Mouse (Mus musculus) layer of hippocampus, postnatal 36 days (tissue): ENCODE measurements around the gene Spata18. TPM values are rescaled to one million over a fixed set of nuclear protein-coding genes. Genes with fewer than 3 reads are reported as not detected.

Experiments
- DNase-seq, 2 experiments: peaks; one replicate each; pipeline ENCODE4 v3.0.0; 2022
- total RNA-seq, 2 experiments: library from RNA; stranded (reverse); gene quantifications; 2 replicates each; pipeline ENCODE4 v1.2.3; 2021

The Spata18 gene
- total RNA-seq, result 1 to 10 TPM in 1 of 2 experiments, under 1 TPM in 1; 0.45 to 1.2 TPM

DNA sequence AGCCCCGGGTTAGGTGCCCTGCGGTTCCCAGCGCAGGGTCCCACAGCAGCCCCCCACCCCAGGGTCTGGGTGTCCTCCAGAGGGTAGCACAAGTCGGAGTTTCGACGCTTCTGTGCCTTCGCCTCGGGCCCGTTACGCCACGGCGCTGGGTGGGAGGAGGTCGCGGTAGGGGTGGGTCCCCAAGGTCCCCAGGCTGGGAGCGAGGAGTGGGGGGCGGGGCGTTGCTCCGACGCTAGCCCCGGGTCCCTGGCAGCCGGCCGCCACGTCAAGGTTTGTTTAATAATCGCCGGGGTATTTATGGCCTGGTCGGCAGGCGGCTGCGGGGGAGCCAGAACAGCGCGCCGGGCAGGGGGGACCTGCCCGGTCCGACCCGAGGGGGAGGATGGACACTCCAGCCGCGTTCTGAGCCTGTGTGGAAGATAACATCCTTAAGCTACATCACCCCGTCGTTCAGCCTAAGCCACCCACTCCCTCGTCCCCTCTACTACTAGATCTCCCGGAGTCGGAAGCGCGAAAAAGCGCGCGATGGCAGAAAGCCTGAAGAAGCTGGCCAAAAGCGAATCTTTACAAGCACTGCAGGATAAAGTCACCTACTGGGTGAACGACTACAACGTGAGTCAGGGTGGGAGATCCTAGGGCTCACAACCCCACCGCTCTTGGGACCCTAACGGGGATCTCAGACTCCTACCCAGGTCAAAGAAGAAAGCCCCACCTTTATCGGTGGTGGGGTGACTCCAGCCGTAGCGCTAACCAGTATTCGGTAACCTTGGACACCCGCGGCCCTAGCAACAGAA lies at the start of gene Spata18:
Spata18 (plus strand) TSS at position 319 of the 794 bp plus-strand sequence.
- no peak for DNase-seq

DNA sequence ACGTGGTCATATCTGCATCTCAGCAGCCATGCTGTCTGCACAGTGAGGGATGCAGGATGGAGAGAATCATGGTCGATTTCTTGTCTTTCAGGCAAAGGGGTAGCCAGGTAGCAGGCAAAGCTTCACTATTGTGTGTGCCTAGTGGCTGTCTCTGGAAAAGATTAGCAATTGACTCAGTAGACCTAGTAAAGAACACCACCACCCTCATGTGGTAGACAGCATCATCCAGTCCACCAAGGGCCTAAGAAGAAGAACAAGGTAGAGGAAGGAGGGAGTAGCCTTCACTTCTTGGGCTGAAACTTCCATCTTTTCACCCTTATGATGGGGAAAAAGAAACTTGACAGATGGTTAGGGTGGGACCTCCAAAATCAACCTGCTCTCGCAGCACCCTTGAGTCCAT lies 48.3 kb upstream of the Spata18 start:
- DNase-seq, result no peak

DNA sequence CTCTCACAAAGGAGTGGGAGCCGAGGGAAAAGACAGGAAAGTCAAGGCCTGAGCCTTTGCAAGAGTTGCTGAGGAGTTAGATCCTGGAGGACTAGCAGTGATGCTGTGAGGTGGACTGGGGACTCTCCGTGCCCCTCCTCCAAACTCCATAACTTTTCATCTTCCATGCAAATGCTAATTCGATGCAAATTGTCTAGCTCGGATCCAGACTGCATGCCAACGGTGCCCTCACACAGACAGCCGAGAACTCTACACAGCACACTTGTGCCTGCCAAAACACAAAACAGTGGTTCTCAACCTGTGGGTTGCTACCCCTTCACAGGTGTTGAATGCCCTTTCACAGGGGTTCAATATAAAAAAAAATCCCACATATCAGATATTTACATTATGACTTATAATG lies 46.6 kb upstream of the Spata18 start:
- no peak for DNase-seq

DNA sequence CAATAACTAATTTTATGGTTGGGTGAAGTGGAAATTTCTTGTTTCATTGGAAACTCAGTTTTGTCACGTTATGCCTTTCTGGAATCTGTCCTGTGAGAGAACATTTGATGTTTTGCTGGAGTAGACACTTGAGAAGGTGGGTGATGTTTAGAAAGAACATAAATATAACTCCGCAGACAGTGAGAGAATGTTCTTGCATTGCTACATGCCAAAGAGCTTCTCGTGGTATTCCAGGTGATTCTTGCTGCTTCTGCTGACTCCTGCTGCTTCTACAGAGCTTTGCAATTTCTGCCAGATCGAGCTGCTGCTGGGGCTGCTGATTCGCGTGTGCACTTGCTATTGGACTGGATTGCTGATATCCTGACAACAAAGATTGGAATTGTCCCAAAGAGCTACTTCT lies 46.2 kb upstream of the Spata18 start:
- no peak for DNase-seq

DNA sequence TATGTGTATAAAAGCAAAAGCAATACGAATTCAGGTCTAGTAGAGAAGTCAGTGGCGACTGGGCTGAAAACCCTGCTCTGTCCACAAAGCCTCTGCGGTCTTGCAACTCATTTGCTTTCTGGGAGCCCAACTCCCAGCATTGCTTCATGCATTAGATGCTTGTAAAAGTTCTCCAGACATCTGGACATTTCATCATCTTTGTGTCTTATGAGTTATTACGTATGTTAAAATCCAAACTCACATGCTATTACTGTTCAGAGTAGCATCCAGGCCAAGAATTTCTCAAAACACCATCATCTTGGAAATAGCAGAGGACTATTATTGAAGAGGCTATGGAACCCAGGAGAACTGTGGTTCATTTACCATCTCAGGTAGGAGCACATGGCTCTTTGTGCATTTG lies 40.1 kb upstream of the Spata18 start:
- DNase-seq, result no peak

DNA sequence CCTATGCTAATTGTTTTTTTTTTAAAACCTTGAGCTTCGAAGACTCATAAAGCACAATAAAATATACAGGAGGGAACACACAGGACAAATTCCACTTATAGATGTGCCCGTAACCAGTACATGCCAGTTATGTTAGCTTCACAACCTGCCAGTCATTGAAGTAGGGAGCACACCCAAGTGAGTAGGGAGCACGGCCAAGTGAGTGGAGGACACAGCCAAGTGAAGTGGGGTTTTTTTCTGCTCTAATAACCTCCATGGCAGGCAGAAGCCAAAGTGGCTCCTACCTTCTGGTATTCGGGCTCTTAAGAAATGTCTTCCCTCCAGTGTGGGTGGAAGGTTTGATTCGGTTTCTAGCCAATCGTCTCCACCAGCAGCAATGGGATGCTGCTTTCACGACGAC lies 37.9 kb upstream of the Spata18 start:
- no peak for DNase-seq

DNA sequence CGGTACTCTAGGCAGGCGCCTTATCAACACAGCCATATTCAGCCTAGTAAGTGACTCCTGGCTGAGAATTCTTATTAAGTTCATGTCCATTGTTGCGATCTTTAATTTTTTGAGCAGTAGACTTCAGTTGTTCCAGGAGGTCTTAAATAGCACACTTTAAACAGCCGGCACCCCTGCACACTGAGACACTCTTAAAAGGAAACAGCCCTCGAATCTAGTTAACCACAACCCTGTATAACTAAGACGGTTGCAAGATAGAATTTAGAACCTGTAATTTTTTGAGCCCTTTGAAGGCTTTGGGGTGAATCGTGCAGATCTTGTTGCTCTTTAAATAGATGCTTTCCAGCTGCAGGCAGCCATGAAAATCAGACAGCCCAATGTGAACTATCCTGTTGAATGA lies 36.0 kb upstream of the Spata18 start:
- no peak for DNase-seq

DNA sequence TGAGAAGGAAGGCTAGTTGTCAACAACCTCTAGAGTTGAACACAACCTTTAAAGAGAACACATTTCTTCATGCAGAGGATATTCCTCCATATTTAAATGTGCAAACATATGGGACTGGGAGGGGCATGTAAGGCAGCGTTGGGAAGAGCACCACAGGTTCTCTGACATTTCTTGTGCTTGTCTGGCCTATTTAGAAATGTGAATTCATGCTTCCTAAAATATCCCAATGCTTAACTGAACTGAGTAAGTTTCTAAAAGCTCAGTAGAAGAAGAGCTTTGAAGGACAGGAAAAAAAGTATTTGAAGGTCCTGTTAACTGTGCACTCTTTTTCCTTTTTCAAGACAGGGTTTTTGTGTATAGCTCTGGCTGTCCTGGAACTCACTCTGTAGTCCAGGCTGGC lies 32.2 kb upstream of the Spata18 start:
- no peak for DNase-seq

DNA sequence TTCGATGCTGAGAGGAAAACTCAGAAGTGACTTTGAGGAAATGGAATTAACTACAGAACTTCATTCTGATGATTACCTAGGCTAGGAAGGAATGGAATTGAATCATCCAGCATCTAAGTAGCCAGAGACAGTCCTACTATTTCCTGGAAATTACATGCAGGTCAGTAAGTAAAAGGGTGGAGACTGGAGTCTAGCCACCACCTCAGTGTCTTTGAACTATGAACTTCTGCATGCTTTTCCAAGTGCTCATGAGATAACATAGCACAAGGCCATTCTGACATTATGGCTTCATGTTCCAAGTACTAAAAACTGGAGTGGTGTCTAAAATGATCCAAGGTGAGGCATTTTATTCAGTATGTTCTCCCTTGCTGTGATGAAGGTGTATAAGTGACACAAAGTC lies 25.7 kb upstream of the Spata18 start:
- no peak for DNase-seq

DNA sequence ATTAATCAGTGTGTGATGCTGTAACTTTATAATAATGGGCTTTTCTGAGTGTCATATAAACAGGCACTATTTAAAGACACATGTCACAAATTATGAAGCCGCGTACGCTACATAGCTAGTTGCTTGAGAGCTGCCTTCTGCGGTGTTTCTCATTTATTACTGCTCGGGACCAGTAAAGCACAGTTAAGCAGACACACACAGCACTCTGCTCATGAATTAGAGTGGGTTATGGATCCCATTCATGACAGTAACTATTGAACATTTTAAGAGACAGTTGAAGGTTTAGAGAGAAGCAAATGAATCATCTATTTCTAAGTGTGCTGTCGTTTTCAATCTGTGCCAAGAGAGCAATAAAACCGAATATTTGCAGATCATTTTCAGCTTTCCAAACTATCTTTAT lies 24.3 kb upstream of the Spata18 start:
- no peak for DNase-seq

DNA sequence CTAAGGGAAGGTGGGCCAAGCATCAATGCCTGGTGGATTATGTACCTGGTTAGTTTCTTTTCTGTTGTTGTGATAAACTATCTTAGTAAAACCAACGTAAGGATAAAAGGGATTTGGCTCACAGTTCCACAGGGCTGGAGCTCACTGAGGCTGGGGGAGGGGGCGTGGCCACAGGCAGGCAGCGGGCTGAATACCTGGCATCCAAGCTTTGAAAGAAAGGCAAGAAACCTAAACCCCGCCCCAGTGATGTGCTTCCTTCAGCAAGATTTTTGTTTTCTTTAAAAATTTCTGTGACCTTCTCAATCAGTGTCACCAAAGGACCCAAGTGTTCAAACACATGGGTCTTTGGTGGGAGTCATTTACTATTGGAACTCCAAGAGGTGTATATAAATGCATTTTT lies 23.6 kb upstream of the Spata18 start:
- DNase-seq, result no peak

DNA sequence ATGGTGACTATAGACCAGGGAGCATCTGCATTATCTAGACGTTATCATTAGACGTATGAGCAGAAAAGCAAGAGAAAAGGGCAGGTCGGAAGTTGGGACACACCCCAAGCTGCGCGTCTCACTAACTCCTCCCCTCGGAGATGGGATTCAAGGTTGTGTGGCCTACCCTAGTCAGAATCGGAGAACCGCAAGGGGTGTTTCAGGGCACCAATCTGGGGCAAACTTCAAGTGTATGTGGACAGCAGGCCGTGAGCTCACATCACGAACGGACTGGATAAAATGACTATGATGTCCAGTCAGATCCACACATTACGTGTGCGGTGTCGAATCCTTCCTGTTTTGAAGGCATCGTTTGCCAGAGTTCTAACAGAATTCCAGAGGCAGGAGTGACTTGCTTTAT lies 23.2 kb upstream of the Spata18 start:
- DNase-seq, result no peak

DNA sequence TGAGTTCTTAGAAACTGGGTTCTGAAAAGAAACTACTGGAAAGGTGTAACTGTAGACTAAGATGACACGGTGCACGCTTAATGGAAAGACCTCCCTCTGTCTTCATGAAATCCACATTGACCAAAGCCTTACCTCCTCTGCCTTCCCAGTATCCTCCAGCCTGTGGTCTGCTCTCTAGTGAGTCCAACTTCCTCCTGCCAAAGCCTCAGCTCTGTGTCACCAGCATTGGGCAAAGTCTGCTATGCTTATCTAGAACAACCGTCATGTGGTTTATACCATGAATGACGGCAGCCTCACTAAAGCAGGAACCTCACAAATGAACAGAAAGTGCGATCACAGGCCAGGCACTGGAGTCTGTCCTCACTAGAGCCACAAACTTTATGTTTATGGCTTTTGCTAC lies 21.0 kb upstream of the Spata18 start:
- no peak for DNase-seq

DNA sequence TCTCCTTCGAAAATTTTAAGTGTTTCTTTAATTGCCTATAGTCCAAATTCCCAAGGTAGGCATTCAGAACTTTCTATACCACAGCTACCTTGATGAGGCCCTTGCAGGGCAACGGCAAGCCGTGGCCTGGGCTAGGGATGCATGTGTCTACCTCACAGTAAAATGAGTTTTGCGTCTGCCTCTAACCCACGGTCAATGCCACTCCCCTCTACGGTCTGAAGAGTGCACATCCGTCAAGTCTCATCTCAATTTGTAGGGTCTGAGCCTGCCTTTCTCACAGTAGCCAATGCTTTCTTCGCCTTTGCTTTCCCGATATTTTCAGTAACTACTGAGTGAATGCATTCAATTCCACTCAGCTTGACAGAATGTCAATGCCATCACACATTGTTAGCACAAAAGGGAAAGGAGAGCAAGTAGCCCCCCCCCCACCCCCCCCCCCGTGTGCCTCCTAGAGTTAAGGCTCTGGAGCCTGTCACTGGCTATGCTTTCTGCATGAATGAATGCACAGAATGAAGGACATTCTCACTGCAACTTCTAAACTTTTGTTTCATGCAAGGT lies 20.1 kb upstream of the Spata18 start:
- DNase-seq, result no peak

DNA sequence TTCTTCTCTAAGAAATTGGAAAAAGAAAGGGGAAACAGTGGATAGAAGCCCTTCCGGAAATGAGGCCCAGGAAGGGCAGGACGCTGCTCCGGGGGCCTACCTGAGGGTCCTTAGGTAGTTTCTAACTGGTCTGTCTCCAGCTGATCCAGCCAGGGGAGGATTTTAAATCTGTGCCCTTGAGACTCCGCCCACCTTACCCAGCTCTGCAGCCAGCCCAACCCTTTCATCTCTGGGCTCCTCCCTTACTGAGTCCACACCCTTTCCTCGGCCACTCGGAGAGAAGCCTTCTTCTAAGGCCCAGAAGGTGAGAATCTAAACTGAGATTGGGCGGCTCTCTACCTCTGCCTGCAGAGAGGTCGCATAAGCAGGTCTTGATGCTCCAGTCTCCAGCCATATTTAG lies 18.9 kb upstream of the Spata18 start, which contains the start of gene Lrrc66:
Lrrc66 (minus strand) TSS at position 236 of the 400 bp plus-strand sequence.
- DNase-seq, result no peak

DNA sequence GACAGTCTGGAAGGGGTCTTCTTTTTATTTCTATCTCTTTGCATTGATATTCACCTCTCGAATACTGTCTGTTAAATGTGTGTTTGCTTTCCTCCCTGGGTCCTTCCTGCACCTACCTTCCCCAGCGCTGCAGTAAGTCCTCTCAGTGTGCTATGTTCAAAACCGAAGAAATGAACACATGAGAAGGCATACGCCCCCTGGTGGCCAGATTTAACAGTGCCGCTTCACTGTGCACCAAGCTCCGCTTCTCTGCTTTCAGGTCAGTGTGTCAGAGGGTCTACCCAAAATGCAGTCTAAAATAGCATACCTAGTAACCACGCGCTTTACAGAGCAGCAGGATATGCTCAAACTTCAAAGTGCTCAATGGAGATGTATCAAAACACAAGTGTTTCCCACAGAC lies 18.0 kb upstream of the Spata18 start:
- DNase-seq, result peak; percentile 68 to 71

DNA sequence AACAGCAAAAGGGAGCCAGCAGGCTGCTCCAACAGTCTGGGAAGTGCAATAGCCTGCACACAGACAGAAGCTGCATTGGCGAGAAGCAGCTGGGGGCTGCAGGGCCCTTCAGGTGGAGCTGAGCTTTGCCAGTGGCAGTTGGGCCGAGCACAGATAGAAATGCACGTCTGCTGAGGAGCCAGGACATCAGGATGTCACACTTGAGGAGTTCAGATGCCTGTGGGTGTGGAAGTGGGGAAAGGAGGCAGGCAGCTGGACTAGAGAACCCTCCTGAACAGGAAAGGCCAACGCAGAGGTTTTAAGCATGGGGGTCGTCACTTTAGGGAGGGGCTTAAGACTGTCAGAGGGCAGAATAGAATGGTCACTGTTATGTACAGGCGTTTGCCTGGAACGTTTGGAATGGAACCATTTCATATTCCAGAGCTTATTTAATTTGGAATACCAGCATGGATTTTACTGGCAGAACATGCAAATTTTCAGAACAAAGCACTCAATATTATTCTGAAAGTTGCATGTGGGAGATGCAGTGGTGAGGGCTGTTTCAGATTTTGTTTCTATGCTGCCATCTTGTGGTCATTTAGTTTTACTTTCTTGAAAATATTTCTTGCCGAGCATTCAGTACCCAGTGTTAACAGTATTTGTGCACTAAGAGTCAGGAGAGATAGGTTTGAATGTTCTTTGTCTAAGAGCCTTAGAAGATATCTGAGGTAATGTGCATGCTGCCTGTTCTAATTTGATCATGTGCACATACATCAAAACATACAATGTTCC lies 13.7 kb upstream of the Spata18 start:
- DNase-seq, result no peak

DNA sequence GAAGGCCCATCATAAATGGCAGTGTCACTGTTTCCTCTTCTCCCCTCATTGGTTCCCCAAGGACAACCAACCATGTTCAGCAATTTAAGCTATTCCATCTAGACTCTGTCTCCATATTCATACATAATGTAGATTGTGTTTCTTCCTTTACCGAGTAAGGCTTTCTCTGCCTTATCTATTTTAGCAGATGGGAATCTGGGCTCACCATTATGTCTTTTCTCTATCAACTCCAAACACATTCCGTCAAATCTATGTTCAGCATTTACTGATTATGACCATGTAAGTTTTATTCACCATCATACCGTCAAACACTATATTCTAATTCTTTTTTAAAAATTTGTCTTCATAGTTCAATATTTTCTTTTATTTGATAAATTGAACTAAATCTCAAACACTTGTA lies 10.1 kb upstream of the Spata18 start:
- no peak for DNase-seq

DNA sequence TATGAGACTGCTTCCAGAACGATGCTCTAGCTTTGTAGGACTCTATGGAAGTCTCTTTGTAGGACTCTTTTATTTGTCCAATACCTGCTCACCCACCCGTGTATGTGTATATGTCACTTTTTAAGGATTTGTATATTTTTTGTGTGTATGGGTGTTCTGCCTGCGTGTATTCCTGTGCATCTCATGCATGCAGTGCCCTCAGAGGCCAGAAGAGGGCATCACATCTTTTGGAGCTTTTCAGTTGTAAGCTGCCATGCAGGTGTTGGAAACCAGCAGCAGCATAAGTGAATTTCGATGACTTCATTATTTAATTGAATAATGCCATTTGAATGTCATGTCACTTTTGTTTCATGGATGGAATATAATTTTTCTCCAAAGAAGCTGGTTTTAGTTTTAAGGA lies 9.1 kb upstream of the Spata18 start:
- DNase-seq, result no peak

DNA sequence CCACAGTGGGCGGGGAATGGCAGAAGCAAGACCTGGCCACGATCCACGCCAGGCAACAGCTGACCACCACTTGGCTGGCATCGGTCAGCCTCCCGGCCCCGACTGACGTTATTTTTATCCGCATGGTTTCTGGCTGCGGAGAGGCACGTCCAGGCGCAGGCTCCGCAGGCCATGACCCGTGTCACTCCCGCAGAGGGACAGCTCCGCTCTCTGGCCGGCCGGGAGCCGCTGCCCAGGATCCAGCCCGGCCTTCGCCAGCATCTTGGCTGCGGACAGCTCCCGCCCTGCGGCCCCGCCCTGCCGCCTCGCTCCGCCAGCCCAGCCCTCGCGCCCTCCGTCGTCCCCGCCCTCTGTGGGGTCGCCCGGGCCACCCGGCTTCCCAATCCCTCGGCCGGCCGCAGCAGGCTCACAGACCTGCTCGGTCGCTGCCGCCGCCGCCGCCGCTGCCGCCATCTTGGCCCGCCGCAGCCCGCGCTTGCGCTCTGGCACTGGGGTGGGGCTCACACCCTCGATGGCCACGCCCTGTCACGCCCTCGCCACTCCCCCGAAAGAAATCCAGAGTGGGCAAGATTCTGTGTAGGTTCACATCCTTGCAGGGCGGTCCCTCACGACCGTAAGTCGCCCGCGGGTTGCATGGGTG lies 3.8 kb upstream of the Spata18 start, which contains the start of gene Sgcb:
Sgcb (minus strand) TSS at position 530 of the 640 bp plus-strand sequence.
- DNase-seq, result peak; percentile 88

DNA sequence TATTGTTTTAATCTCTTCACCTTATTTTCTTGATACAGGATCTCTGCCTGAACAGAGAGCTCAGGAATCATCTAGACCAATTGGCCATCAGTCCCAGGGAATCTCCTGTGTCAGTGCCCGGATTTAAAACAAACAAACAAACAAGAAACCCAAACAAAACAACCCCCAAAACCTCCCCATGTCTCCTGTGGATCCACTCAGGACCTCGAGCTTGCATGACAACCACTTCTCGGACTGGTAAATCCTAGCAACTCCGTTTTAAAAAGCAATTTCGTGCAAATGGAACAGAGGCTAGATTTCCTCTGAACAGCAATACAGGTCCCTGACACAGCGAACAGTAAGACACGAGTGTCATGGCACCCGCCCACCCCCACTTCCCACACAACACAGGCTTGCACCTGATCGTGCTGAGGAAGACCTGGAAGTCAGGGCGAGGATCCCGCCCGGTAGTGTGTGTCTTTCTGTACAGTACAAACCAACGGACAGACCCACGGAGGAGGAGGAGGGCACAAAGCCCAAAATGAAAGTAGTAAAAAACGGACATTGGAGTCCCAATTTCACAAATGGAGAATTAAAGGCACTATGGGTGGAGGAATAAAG lies 714 bp upstream of the Spata18 start:
- no peak for DNase-seq

DNA sequence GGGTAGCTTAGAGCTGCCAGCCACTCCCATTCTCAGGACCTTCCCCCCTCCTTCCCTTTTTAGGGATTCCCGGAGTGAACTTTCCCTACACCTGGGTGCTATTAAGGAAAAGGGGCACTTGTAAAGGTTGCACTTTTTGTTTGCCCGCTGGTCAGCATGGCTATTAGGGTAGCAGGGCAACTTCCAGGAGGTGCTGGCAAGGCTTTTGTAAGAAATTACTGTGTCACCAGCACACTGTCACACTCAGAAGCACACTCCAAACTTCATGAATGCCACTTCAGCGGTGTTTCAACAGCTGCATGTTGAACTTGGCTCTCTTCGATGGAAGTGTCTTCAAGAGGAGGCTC lies 649 bp downstream of the Spata18 start:
- DNase-seq, result no peak

DNA sequence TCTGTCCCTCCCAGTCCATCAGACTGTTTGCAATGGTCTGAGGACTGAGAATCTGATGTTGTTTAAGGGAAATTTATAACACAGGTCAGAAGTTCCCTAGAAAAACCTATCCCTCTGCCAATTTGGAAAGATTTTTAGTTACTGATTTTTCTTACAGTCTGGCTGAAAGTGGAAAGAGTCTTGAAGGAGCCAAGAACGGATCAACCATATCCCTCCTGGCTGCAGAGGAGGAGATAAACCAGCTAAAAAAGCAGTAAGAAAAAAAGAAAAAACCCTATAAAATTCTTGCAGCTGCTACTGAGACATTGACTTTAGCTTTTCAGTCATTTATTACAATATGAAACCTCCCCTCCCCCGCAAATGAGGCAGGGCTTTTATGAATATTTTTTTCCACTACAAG lies 15.5 kb downstream of the Spata18 start:
- no peak for DNase-seq
